Mouse (Mus musculus) kidney, postnatal 4 days (tissue): ENCODE data around the gene Kank3.
A peak's percentile ranks its signal among the peaks of the same experiment; 100 is the strongest.
"Not testable (repeated sequence)": the region's sequence is repeated elsewhere in the genome, so short reads cannot be mapped to it uniquely, and the experiment has no call there.

Experiments used
- DNase-seq, 2 experiments: peaks; one replicate each; pipeline ENCODE4 v3.0.0; 2021; ENCODE audit warnings: mixed read lengths in 2 of 2

Gene Kank3

GRCm38 (mm10) chr17:33807181-33807888 is 3.0 kb upstream of the Kank3 start:
- DNase-seq, result peak in 1 of 2 experiments; percentile 10

GRCm38 (mm10) chr17:33808192-33808591 is 2.1 kb upstream of the Kank3 start:
- DNase-seq, result peak in 1 of 2 experiments; percentile 8

GRCm38 (mm10) chr17:33811142-33811516 is 810 bp downstream of the Kank3 start:
- peak in 1 of 2 experiments; percentile 28 for DNase-seq

GRCm38 (mm10) chr17:33812475-33812874 is 2.2 kb downstream of the Kank3 start:
- peak in 1 of 2 experiments; percentile 39 for DNase-seq

GRCm38 (mm10) chr17:33812990-33813389 is 2.7 kb downstream of the Kank3 start:
- peak; percentile 54 to 63 for DNase-seq

- no peak for DNase-seq
Observed at GRCm38 (mm10) chr17:33815399-33815798, 5.1 kb downstream of the Kank3 start.

GRCm38 (mm10) chr17:33816612-33817011 is 6.3 kb downstream of the Kank3 start:
- DNase-seq, result peak in 1 of 2 experiments; percentile 6

GRCm38 (mm10) chr17:33817184-33817968 is 7.1 kb downstream of the Kank3 start:
- peak; percentile 92 to 96 for DNase-seq

- DNase-seq, result no peak
Observed at GRCm38 (mm10) chr17:33817969-33818643, 7.8 kb downstream of the Kank3 start.

GRCm38 (mm10) chr17:33822436-33822959 is 12.2 kb downstream of the Kank3 start:
- peak in 1 of 2 experiments; percentile 44 for DNase-seq

GRCm38 (mm10) chr17:33823171-33823570 is 12.9 kb downstream of the Kank3 start:
- DNase-seq, result not testable (repeated sequence)

- peak; percentile 98 for DNase-seq
Observed at GRCm38 (mm10) chr17:33824084-33824996, 14.0 kb downstream of the Kank3 start, which contains the start of the genes Rps28 and Ndufa7. TSS of gene Rps28 (minus strand) at chr17:33824562. TSS of gene Ndufa7 (plus strand) at chr17:33824572.

GRCm38 (mm10) chr17:33824997-33825330 is 14.6 kb downstream of the Kank3 start:
- not testable (repeated sequence) for DNase-seq

GRCm38 (mm10) chr17:33825462-33825861 is 15.1 kb downstream of the Kank3 start:
- no peak for DNase-seq

GRCm38 (mm10) chr17:33826850-33827249 is 16.5 kb downstream of the Kank3 start:
- peak; percentile 75 to 82 for DNase-seq

GRCm38 (mm10) chr17:33828892-33829291 is 18.6 kb downstream of the Kank3 start:
- DNase-seq, result peak; percentile 46 to 66

GRCm38 (mm10) chr17:33829561-33829960 is 19.2 kb downstream of the Kank3 start:
- DNase-seq, result no peak

- DNase-seq, result peak; percentile 92 to 95
Observed at GRCm38 (mm10) chr17:33842966-33843795, 32.9 kb downstream of the Kank3 start, which contains the start of gene Cd320. TSS of gene Cd320 (plus strand) at chr17:33843091.

GRCm38 (mm10) chr17:33844196-33844595 is 33.9 kb downstream of the Kank3 start:
- no peak for DNase-seq

- no peak for DNase-seq
Observed at GRCm38 (mm10) chr17:33848139-33848538, 37.8 kb downstream of the Kank3 start.

GRCm38 (mm10) chr17:33851331-33851730 is 41.0 kb downstream of the Kank3 start:
- no peak for DNase-seq
